Mouse (Mus musculus) c-Kit-negative CD71-positive TER-119-positive erythroid progenitor cells, embryonic 14.5 days (primary cell): ENCODE measurements around the gene Tnfaip8l3.

Source experiments
- DNase-seq: peaks from one replicate; pipeline ENCODE4 v3.0.0-alpha.2; 2013; ENCODE audit warnings: low read depth, low spot score

Gene Tnfaip8l3

GRCm38 (mm10) chr9:53990921-53991320, 77.3 kb downstream of the Tnfaip8l3 start:
- DNase-seq: peak; percentile 6

GRCm38 (mm10) chr9:53986972-53987371, 81.2 kb downstream of the Tnfaip8l3 start:
- no peak for DNase-seq

GRCm38 (mm10) chr9:53984868-53985267, 83.3 kb downstream of the Tnfaip8l3 start:
- no peak for DNase-seq

GRCm38 (mm10) chr9:53975122-53975518, 93.1 kb downstream of the Tnfaip8l3 start, which contains the start of gene Elmod1:
TSS of gene Elmod1 (minus strand) at chr9:53975301.
- DNase-seq: no peak

GRCm38 (mm10) chr9:53974328-53975121, 93.7 kb downstream of the Tnfaip8l3 start:
- DNase-seq: no peak

- no peak for DNase-seq
Measured at GRCm38 (mm10) chr9:53973929-53974327, 94.3 kb downstream of the Tnfaip8l3 start.
